Mouse (Mus musculus) neural tube, embryonic 14.5 days (tissue): Measurements from ENCODE around the gene Pelp1. TPM values are rescaled to one million over a fixed set of nuclear protein-coding genes. Genes with fewer than 3 reads are reported as not detected.
A peak's percentile ranks its signal among the peaks of the same experiment; 100 is the strongest.
"Not testable (repeated sequence)": the region's sequence is repeated elsewhere in the genome, so short reads cannot be mapped to it uniquely, and the experiment has no call there.

Experiments
- ATAC-seq: fragments of 200-750 bp; cut with Nextera tagmentation; 2 replicates; pipeline ENCODE4 v1.8.0; 2017; ENCODE audit warnings: low read depth, mild to moderate bottlenecking, moderate TSS enrichment, moderate library complexity
- H3K27ac ChIP-seq: fragments of 300-500 bp; sonication (generic); 2 replicates; pipeline ENCODE4 v1.5.1; 2014; ENCODE audit warnings: low read depth, mild to moderate bottlenecking, control low read depth, low read length, moderate library complexity, mixed read lengths
- H3K27me3 ChIP-seq: fragments of 300-500 bp; sonication (generic); 2 replicates; pipeline ENCODE4 v1.6.1; 2014; ENCODE audit warnings: low read length; ENCODE audit not compliant: control insufficient read depth, insufficient read depth
- H3K36me3 ChIP-seq: fragments of 300-500 bp; sonication (generic); 2 replicates; pipeline ENCODE4 v1.6.1; 2014; ENCODE audit warnings: low read length, mixed read lengths; ENCODE audit not compliant: control insufficient read depth, insufficient read depth
- H3K4me1 ChIP-seq: fragments of 300-500 bp; sonication (generic); 2 replicates; pipeline ENCODE4 v1.6.1; 2014; ENCODE audit warnings: low read length; ENCODE audit not compliant: control insufficient read depth, insufficient read depth
- H3K4me2 ChIP-seq: fragments of 300-500 bp; sonication (generic); 2 replicates; pipeline ENCODE4 v1.6.1; 2014; ENCODE audit warnings: mild to moderate bottlenecking, low read depth, low read length, control low read depth
- H3K4me3 ChIP-seq: fragments of 300-500 bp; sonication (generic); 2 replicates; pipeline ENCODE4 v1.5.1; 2014; ENCODE audit warnings: low read depth, low read length, control low read depth, mixed read lengths
- H3K9ac ChIP-seq: fragments of 300-500 bp; sonication (generic); replicated peaks from 2 replicates; pipeline ENCODE4 v1.6.1; 2014; ENCODE audit warnings: low read depth, mild to moderate bottlenecking, control low read depth, low read length, mixed read lengths
- H3K9me3 ChIP-seq: fragments of 300-500 bp; sonication (generic); 2 replicates; pipeline ENCODE4 v1.6.1; 2016; ENCODE audit warnings: low read length; ENCODE audit not compliant: control insufficient read depth
- whole genome bisulfite sequencing: fragments of 180-500 bp; shearing (Covaris S2); extraction: QIAGEN DNeasy Blood & Tissue Kit; methylation state at CpG from one replicate; pipeline ENCODE4 v1.1.7; 2014; 5-methylcytosine and 5-hydroxymethylcytosine counted together
- microRNA-seq: library from miRNA; unstranded; fragments of <30 nt; microRNA quantifications from one replicate; pipeline ENCODE4, GENCODE M21; 2016
- polyA plus RNA-seq: library from polyadenylated mRNA; unstranded; fragments of >200 nt; fragmentation: Nextera tagmentation; extraction: Ambion mirVana; gene quantifications from 2 replicates; pipeline ENCODE4 v1.2.1, GENCODE M21; 2014

Pelp1 gene
- polyA plus RNA-seq, 1 experiment from 2014 or later, result 29.3 TPM

- H3K4me2 ChIP-seq, H3K36me3 ChIP-seq, ATAC-seq, H3K27ac ChIP-seq, H3K4me1 ChIP-seq, H3K27me3 ChIP-seq, H3K4me3 ChIP-seq, H3K9me3 ChIP-seq, H3K9ac ChIP-seq: not testable (repeated sequence)
- WGBS, result 84% methylated on average over 2 of the region's 2 CpGs
Measured at GRCm38 (mm10) chr11:70368626-70369025, 41.2 kb downstream of the Pelp1 start.

- not testable (repeated sequence) for H3K4me1 ChIP-seq, H3K36me3 ChIP-seq, H3K27ac ChIP-seq, H3K9ac ChIP-seq, H3K27me3 ChIP-seq, ATAC-seq, H3K9me3 ChIP-seq, H3K4me3 ChIP-seq, H3K4me2 ChIP-seq
- WGBS, result 90% methylated on average over 6 of the region's 6 CpGs
Measured at GRCm38 (mm10) chr11:70367701-70368100, 42.1 kb downstream of the Pelp1 start.

- Histone ChIP-seq H3K4me3 (no peak within 1 kb of the TSS), H3K4me1 (0 out of 2 replicates have a peak, but pooled peaks cover 2% of the 10 kb centered on the region), H3K9me3 (no peaks in the 10 kb centered on the region), H3K36me3 (no peaks in the 10 kb centered on the region), H3K27me3 (peaks cover 15% of the 10 kb centered on the region; the same call in 1 of the 2 replicates), H3K4me2 (peak within 1 kb of the TSS; percentile 15; the same call in 1 of the 2 replicates), H3K27ac (no peak within 1 kb of the TSS), H3K9ac (no peak within 1 kb of the TSS)
- WGBS, result under 1% methylated on average over 19 of the region's 19 CpGs
- ATAC-seq, result no peak
Measured at GRCm38 (mm10) chr11:70351868-70352267, 58.0 kb downstream of the Pelp1 start, which contains the start of gene Alox15. Gene Alox15 (minus strand): TSS chr11:70352031.

GRCm38 (mm10) chr11:70348630-70349029 lies 61.2 kb downstream of the Pelp1 start:
- ATAC-seq, result no peak
- no peak overlapping the region for H3K4me2 ChIP-seq
- H3K4me1 ChIP-seq, result 0 out of 2 replicates have a peak, but pooled peaks cover 2% of the 10 kb centered on the region
- H3K27ac ChIP-seq, result no peak overlapping the region
- H3K9ac ChIP-seq, result no peak overlapping the region
- H3K27me3 ChIP-seq, result peaks cover 15% of the 10 kb centered on the region; the same call in 1 of the 2 replicates
- H3K36me3 ChIP-seq, result no peaks in the 10 kb centered on the region
- H3K9me3 ChIP-seq, result no peaks in the 10 kb centered on the region
- no peak overlapping the region for H3K4me3 ChIP-seq
- 83% methylated on average over 9 of the region's 9 CpGs for WGBS

- WGBS, result 85% methylated on average over 10 of the region's 10 CpGs
- no peak overlapping the region for H3K9ac ChIP-seq
- no peaks in the 10 kb centered on the region for H3K36me3 ChIP-seq
- no peak for ATAC-seq
- no peak overlapping the region for H3K27ac ChIP-seq
- 0 out of 2 replicates have a peak, but pooled peaks cover 2% of the 10 kb centered on the region for H3K4me1 ChIP-seq
- H3K4me2 ChIP-seq, result no peak overlapping the region
- peaks cover 13% of the 10 kb centered on the region; the same call in 1 of the 2 replicates for H3K27me3 ChIP-seq
- no peak overlapping the region for H3K4me3 ChIP-seq
- no peaks in the 10 kb centered on the region for H3K9me3 ChIP-seq
Measured at GRCm38 (mm10) chr11:70347861-70348260, 62.0 kb downstream of the Pelp1 start.

- no peaks in the 10 kb centered on the region for H3K9me3 ChIP-seq
- no peaks in the 10 kb centered on the region for H3K4me1 ChIP-seq
- no peak overlapping the region for H3K4me3 ChIP-seq
- H3K27ac ChIP-seq, result no peak overlapping the region
- peaks cover 4% of the 10 kb centered on the region; the same call in 1 of the 2 replicates for H3K27me3 ChIP-seq
- WGBS, result 96% methylated on average over 8 of the region's 8 CpGs
- no peak overlapping the region for H3K4me2 ChIP-seq
- H3K9ac ChIP-seq, result no peak overlapping the region
- H3K36me3 ChIP-seq, result no peaks in the 10 kb centered on the region
- ATAC-seq, result no peak
Measured at GRCm38 (mm10) chr11:70345546-70345945, 64.3 kb downstream of the Pelp1 start.

GRCm38 (mm10) chr11:70345061-70345460 lies 64.8 kb downstream of the Pelp1 start:
- no peak overlapping the region for H3K4me2 ChIP-seq
- no peak for ATAC-seq
- H3K36me3 ChIP-seq, result no peaks in the 10 kb centered on the region
- H3K9me3 ChIP-seq, result no peaks in the 10 kb centered on the region
- no peaks in the 10 kb centered on the region for H3K4me1 ChIP-seq
- H3K27ac ChIP-seq, result no peak overlapping the region
- no peak overlapping the region for H3K4me3 ChIP-seq
- 89% methylated on average over 10 of the region's 10 CpGs for WGBS
- H3K27me3 ChIP-seq, result peaks cover 1% of the 10 kb centered on the region; the same call in 1 of the 2 replicates
- no peak overlapping the region for H3K9ac ChIP-seq

Small RNA genes lying within 50 kb of the gene (microRNA-seq; reads per million reads assigned to microRNA genes)
- not detected for gene Mir7115

Other genes with a start within 250 kb of the Pelp1 start
- gene Slc16a11, start 197.3 kb downstream of the Pelp1 start, polyA plus RNA-seq, result 3.0 and 4.0 TPM in 2 replicates
- 10.4 and 13.2 TPM in 2 replicates for gene Slc16a13, start 189.0 kb downstream of the Pelp1 start, polyA plus RNA-seq
- gene Bcl6b, start 180.2 kb downstream of the Pelp1 start, polyA plus RNA-seq, result 1.8 and 5.7 TPM in 2 replicates
- 160 and 161 TPM in 2 replicates for gene 0610010K14Rik, start 172.1 kb downstream of the Pelp1 start, polyA plus RNA-seq
- 12.7 and 13.3 TPM in 2 replicates for gene Gm21988, start 170.2 kb downstream of the Pelp1 start, polyA plus RNA-seq
- gene Rnasek, start 170.2 kb downstream of the Pelp1 start, polyA plus RNA-seq, result 389 and 413 TPM in 2 replicates
- gene Alox12, start 154.7 kb downstream of the Pelp1 start, polyA plus RNA-seq, result 0.08 and 2.1 TPM in 2 replicates
- not detected in 2 replicates for gene Alox12e, start 87.4 kb downstream of the Pelp1 start, polyA plus RNA-seq
- gene Alox15, start 58.0 kb downstream of the Pelp1 start, polyA plus RNA-seq, result not detected in 2 replicates
- gene Arrb2, start 22.6 kb upstream of the Pelp1 start, polyA plus RNA-seq, result 44.1 and 54.5 TPM in 2 replicates
- gene Med11, start 41.9 kb upstream of the Pelp1 start, polyA plus RNA-seq, result 41.4 and 46.6 TPM in 2 replicates
- 0.31 and 1.5 TPM in 2 replicates for gene Zmynd15, start 49.4 kb upstream of the Pelp1 start, polyA plus RNA-seq
- gene Cxcl16, start 50.0 kb upstream of the Pelp1 start, polyA plus RNA-seq, result 1.2 and 14.6 TPM in 2 replicates
- gene Tm4sf5, start 95.2 kb upstream of the Pelp1 start, polyA plus RNA-seq, result 1.8 and 3.7 TPM in 2 replicates
- gene Vmo1, start 104.6 kb upstream of the Pelp1 start, polyA plus RNA-seq, result not detected in 2 replicates
- gene Gltpd2, start 109.2 kb upstream of the Pelp1 start, polyA plus RNA-seq, result 0.27 TPM in 1 of 2 replicates, not detected in the other
- gene Psmb6, start 115.3 kb upstream of the Pelp1 start, polyA plus RNA-seq, result 743 and 801 TPM in 2 replicates
- gene Gm40193, start 122.9 kb upstream of the Pelp1 start, polyA plus RNA-seq, result not detected in 2 replicates
- 13.7 and 16.6 TPM in 2 replicates for gene Pld2, start 130.0 kb upstream of the Pelp1 start, polyA plus RNA-seq
- gene Mink1, start 152.8 kb upstream of the Pelp1 start, polyA plus RNA-seq, result 20.2 and 22.0 TPM in 2 replicates
- gene 4930544D05Rik, start 205.8 kb upstream of the Pelp1 start, polyA plus RNA-seq, result not detected in 2 replicates
- gene Chrne, start 209.2 kb upstream of the Pelp1 start, polyA plus RNA-seq, result 0.22 TPM in 1 of 2 replicates, not detected in the other
- 0.27 and 0.31 TPM in 2 replicates for gene Gp1ba, start 229.1 kb upstream of the Pelp1 start, polyA plus RNA-seq
- 98.6 and 110 TPM in 2 replicates for gene Rnf167, start 237.2 kb upstream of the Pelp1 start, polyA plus RNA-seq
- 156 and 172 TPM in 2 replicates for gene Slc25a11, start 237.4 kb upstream of the Pelp1 start, polyA plus RNA-seq
- 578 and 686 TPM in 2 replicates for gene Pfn1, start 244.6 kb upstream of the Pelp1 start, polyA plus RNA-seq
- gene Eno3, start 247.2 kb upstream of the Pelp1 start, polyA plus RNA-seq, result 8.3 and 10.1 TPM in 2 replicates